Mouse (Mus musculus) liver, embryonic 14.5 days (tissue): Measurements from ENCODE around the gene Gbx1. TPM values are rescaled to one million over a fixed set of nuclear protein-coding genes. Genes with fewer than 3 reads are reported as not detected.

ENCODE experiments used
- ATAC-seq: fragments of 200-750 bp; cut with Nextera tagmentation; 2 replicates; pipeline ENCODE4 v1.8.0; 2017; ENCODE audit warnings: moderate number of reproducible peaks, mild to moderate bottlenecking, moderate library complexity; ENCODE audit not compliant: insufficient read depth
- DNase-seq, 3 experiments: peaks; one replicate each; pipeline ENCODE4 v3.0.0-alpha.2; 2012 to 2013; ENCODE audit warnings: low read depth in 3 of 3, low spot score in 3 of 3
- H3K27ac ChIP-seq: fragments of 300-500 bp; sonication (generic); 2 replicates; pipeline ENCODE4 v1.5.1; 2014; ENCODE audit warnings: moderate library complexity, mild to moderate bottlenecking, control low read depth, inconsistent platforms
- H3K27me3 ChIP-seq: fragments of 300-500 bp; sonication (generic); 2 replicates; pipeline ENCODE4 v1.6.1; 2014; ENCODE audit warnings: mild to moderate bottlenecking, low read length, moderate library complexity; ENCODE audit not compliant: control insufficient read depth, insufficient read depth
- H3K36me3 ChIP-seq: fragments of 300-500 bp; sonication (generic); replicated peaks from 2 replicates; pipeline ENCODE4 v1.6.1; 2014; ENCODE audit warnings: low read depth; ENCODE audit not compliant: control insufficient read depth, insufficient read depth
- H3K4me1 ChIP-seq, 2 experiments: fragments of 200-500 bp in 1 of 2; fragments of 300-500 bp in 1 of 2; sonication (generic) in 1 of 2; replicated peaks; 2 replicates each; pipeline ENCODE4 v1.6.1; 2012 to 2014; ENCODE audit warnings: antibody characterized with exemption in 1 of 2, inconsistent platforms in 1 of 2, low read length in 1 of 2; ENCODE audit not compliant: control insufficient read depth in 2 of 2, insufficient read depth in 2 of 2
- H3K4me2 ChIP-seq: fragments of 300-500 bp; sonication (generic); 2 replicates; pipeline ENCODE4 v1.6.1; 2014; ENCODE audit warnings: low read depth, mild to moderate bottlenecking, control low read depth, moderate library complexity
- H3K4me3 ChIP-seq, 2 experiments: fragments of 200-500 bp in 1 of 2; fragments of 300-500 bp in 1 of 2; sonication (generic) in 1 of 2; 2 replicates each; pipeline ENCODE4 v1.5.1; 2012 to 2014; ENCODE audit warnings: low read depth in 2 of 2, low read length in 2 of 2, mild to moderate bottlenecking in 2 of 2, control low read depth in 1 of 2, inconsistent platforms in 1 of 2, moderate library complexity in 1 of 2; ENCODE audit not compliant: insufficient read depth in 1 of 2
- H3K9ac ChIP-seq: fragments of 300-500 bp; sonication (generic); replicated peaks from 2 replicates; pipeline ENCODE4 v1.6.1; 2014; ENCODE audit warnings: mild to moderate bottlenecking, control low read depth, moderate library complexity
- H3K9me3 ChIP-seq: fragments of 300-500 bp; sonication (generic); 2 replicates; pipeline ENCODE4 v1.6.1; 2016; ENCODE audit warnings: low read length, mixed read lengths; ENCODE audit not compliant: control insufficient read depth
- CTCF ChIP-seq: IDR thresholded peaks from 2 replicates; pipeline ENCODE4 v1.5.1; 2016; ENCODE audit warnings: antibody characterized with exemption, low read depth, control low read depth
- EP300 ChIP-seq: IDR thresholded peaks from 2 replicates; pipeline ENCODE4 v1.6.1; 2016; ENCODE audit warnings: antibody characterized with exemption, low read depth
- WGBS: fragments of 180-500 bp; shearing (Covaris S2); extraction: QIAGEN DNeasy Blood & Tissue Kit; methylation state at CpG from one replicate; pipeline ENCODE4 v1.1.7; 2014; ENCODE audit not compliant: insufficient replicate concordance; 5-methylcytosine and 5-hydroxymethylcytosine counted together
- polyA plus RNA-seq, 2 experiments: library from polyadenylated mRNA; depleted of rRNA in 1 of 2; stranded (reverse) in 1 of 2; unstranded in 1 of 2; fragments of >200 nt; fragmentation: Nextera tagmentation in 1 of 2; extraction: Ambion mirVana in 1 of 2; gene quantifications; 2 replicates each; pipeline versions ENCODE4 v1.2.1 to v1.2.3; 2012 to 2014

The Gbx1 gene
- polyA plus RNA-seq, 2 experiments = not detected

DNA sequence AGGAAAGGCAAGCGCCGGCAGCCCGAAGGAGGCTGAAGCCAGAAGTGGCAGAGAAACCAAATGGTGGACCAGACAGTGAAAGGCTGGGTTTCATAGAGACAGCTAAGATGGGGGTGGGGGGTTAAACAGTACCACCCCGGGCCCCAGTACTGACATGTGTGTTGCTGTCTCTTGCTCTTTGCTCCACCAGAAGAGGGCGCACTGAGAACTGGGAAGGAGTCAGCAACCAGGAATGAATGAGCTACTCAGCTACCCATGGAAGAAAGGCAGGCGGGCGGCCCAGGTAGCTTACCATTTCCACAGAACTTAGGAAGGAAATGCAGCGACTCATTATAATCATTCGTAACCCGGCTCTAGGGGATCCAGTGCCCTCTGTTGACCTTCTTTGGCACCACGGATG is 16.4 kb downstream of the Gbx1 start:
- Histone ChIP-seq H3K9ac (no peak overlapping the region), H3K4me1 (no peaks in the 10 kb centered on the region), H3K27ac (no peak overlapping the region), H3K27me3 (no peaks in the 10 kb centered on the region; the same call in none of the 2 replicates), H3K4me3 (no peak overlapping the region), H3K9me3 (peaks cover 2% of the 10 kb centered on the region; the same call in 1 of the 2 replicates), H3K36me3 (no peaks in the 10 kb centered on the region), H3K4me2 (no peak overlapping the region)
- TF ChIP-seq EP300 (no peak), CTCF (peak; percentile 65)
- DNase-seq (peak in 1 of 3 experiments; percentile 16), ATAC-seq (no peak)
- WGBS = 43% methylated on average over 11 of the region's 11 CpGs

GRCm38 (mm10) chr5:24508406-24508805 is 18.6 kb downstream of the Gbx1 start:
- H3K4me2 ChIP-seq = no peak overlapping the region
- no peaks in the 10 kb centered on the region for H3K36me3 ChIP-seq
- peak; percentile 27; the same call in 1 of the 2 replicates for TF ChIP-seq CTCF
- TF ChIP-seq EP300 = no peak
- no peaks in the 10 kb centered on the region; the same call in none of the 2 replicates for H3K27me3 ChIP-seq
- no peak for ATAC-seq
- DNase-seq = no peak
- no peak overlapping the region for H3K27ac ChIP-seq
- no peak overlapping the region for H3K9ac ChIP-seq
- 75% methylated on average over 7 of the region's 7 CpGs for WGBS
- H3K4me3 ChIP-seq = no peak overlapping the region
- no peaks in the 10 kb centered on the region for H3K4me1 ChIP-seq
- peaks cover 2% of the 10 kb centered on the region; the same call in 1 of the 2 replicates for H3K9me3 ChIP-seq

DNA sequence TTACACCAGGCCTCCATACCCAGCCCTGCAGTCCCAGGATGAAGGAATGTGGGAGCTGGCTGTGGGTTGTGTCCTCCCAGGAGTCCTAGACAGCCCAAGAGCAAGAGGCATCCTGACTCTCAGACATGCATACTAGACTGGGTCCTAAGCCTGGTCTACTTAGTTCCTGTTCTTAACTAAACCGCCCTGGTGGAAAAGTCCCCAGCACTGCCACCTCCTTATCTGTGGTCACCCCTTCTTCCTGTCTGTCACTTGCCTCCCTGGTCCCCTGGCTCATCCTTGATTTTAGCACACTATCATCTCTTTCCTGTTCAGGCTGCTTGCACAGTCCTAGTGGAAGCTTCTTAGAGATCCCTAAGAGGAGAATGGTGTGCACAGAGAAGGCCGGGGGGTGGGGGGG is 21.5 kb downstream of the Gbx1 start:
- no peak overlapping the region for H3K27ac ChIP-seq
- H3K36me3 ChIP-seq = peaks cover 2% of the 10 kb centered on the region; the same call in 1 of the 2 replicates
- WGBS = 13% methylated on average over 2 of the region's 2 CpGs
- no peak overlapping the region for H3K4me2 ChIP-seq
- peaks cover 2% of the 10 kb centered on the region; the same call in 1 of the 2 replicates for H3K9me3 ChIP-seq
- no peaks in the 10 kb centered on the region for H3K4me1 ChIP-seq
- H3K27me3 ChIP-seq = no peaks in the 10 kb centered on the region; the same call in none of the 2 replicates
- ATAC-seq (0 out of 2 replicates have a peak, but pooled peaks have one; percentile 8), DNase-seq (no peak)
- no peak overlapping the region for H3K4me3 ChIP-seq
- TF ChIP-seq CTCF (no peak), EP300 (no peak)
- H3K9ac ChIP-seq = no peak overlapping the region

GRCm38 (mm10) chr5:24502786-24503185 is 24.2 kb downstream of the Gbx1 start:
- TF ChIP-seq CTCF (no peak), EP300 (no peak)

DNA sequence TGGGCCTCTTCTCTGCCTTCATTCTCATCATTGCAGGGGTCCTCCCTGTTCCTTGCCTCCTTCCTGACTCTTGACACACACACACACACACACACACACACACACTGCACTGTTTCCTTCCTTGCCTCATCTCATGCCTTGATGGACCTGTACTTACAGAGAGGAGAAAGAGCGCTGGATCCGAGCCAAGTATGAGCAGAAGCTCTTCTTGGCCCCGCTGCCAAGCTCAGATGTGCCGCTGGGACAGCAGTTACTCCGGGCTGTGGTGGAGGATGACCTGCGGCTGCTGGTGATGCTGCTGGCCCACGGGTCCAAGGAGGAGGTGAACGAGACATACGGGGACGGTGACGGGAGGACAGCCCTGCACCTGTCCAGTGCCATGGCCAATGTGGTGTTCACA is 26.2 kb downstream of the Gbx1 start:
- no peak for DNase-seq
- Histone ChIP-seq H3K4me3 (no peak overlapping the region), H3K4me2 (no peak overlapping the region), H3K36me3 (peaks cover 3% of the 10 kb centered on the region; the same call in 1 of the 2 replicates), H3K27ac (no peak overlapping the region), H3K9me3 (no peaks in the 10 kb centered on the region), H3K27me3 (no peaks in the 10 kb centered on the region; the same call in none of the 2 replicates), H3K4me1 (no peaks in the 10 kb centered on the region), H3K9ac (no peak overlapping the region)
- no peak for ATAC-seq
- WGBS = 83% methylated on average over 11 of the region's 11 CpGs
- TF ChIP-seq EP300 (no peak), CTCF (no peak)

More at GRCm38 (mm10) chr5:24502786-24503185, 24.2 kb downstream of the Gbx1 start:
- no peak overlapping the region for H3K27ac ChIP-seq
- H3K36me3 ChIP-seq = peaks cover 3% of the 10 kb centered on the region; the same call in 1 of the 2 replicates
- H3K4me3 ChIP-seq = no peak overlapping the region
- no peak overlapping the region for H3K4me2 ChIP-seq
- H3K9me3 ChIP-seq = no peaks in the 10 kb centered on the region
- 70% methylated on average over 4 of the region's 4 CpGs for whole genome bisulfite sequencing
- no peaks in the 10 kb centered on the region for H3K4me1 ChIP-seq
- no peak for ATAC-seq
- no peak for DNase-seq
- H3K27me3 ChIP-seq = no peaks in the 10 kb centered on the region; the same call in none of the 2 replicates
- no peak overlapping the region for H3K9ac ChIP-seq
